Mouse (Mus musculus) telencephalon, adult 2 months (tissue): ENCODE measurements around the gene Ip6k2.

Experiments
- DNase-seq: peaks from one replicate; pipeline ENCODE4 v3.0.0-alpha.2; 2011; ENCODE audit warnings: low read depth, low spot score

Gene Ip6k2

GRCm38 (mm10) chr9:108782836-108783547 lies 604 bp upstream of the Ip6k2 start:
- DNase-seq, result no peak

DNA sequence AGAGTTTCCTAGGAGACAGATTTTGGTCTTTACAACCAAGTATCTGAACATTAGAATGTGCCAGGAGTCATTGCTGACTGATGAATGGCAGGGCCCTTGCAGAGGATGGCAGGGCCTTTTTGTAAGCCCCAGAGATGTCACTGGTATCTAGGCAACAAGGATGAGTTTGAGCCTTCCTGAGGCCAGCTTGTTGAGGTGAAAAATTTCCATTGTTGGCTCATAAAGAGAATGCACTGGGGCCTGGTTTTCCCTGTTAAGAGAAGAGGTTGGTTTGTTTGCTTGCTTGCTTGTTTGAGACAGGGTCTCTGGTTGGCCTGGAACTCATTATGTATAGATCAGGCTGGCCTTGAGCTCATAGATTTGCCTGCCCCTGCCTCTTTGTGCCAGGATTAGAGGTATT lies 1.8 kb downstream of the Ip6k2 start:
- no peak for DNase-seq

DNA sequence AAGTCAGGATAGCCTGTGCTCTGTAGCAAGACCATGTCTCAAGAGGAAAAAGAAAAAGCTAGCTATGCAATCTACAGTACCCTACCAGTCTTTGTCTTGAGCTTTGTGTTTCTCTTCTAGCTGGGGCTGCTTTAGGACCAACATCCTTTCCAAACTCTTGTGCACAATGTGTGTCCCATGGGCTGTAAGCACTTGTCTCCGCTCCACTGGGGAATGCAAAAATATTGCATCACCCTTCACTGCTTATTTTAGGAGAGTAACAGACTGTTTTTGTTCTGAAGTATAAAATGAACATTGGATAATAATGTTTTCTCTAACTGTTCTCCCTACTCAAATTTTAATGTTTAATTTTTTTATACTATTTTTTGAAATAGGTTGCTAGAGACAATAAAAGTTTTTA lies 2.9 kb downstream of the Ip6k2 start:
- DNase-seq, result no peak

DNA sequence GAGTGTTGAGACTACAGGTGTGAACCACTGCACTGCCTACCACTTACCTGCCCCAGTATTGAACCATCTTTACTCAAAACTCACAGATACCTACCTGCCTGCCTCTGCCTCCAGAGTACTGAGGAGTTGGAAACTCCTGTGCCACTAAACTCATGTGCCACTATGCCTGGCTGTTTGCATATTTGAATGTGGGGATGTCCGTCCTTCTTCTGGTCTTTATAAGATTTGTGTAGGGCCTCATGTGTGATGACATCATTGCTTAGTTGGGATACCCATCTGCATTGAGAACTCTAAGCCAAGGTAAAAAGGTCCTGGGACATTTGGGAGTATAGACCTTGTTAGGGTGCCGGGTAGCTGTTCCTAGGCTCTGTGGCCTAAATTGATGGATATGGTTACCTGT lies 3.5 kb downstream of the Ip6k2 start:
- no peak for DNase-seq

GRCm38 (mm10) chr9:108788713-108789112 lies 5.1 kb downstream of the Ip6k2 start:
- no peak for DNase-seq

DNA sequence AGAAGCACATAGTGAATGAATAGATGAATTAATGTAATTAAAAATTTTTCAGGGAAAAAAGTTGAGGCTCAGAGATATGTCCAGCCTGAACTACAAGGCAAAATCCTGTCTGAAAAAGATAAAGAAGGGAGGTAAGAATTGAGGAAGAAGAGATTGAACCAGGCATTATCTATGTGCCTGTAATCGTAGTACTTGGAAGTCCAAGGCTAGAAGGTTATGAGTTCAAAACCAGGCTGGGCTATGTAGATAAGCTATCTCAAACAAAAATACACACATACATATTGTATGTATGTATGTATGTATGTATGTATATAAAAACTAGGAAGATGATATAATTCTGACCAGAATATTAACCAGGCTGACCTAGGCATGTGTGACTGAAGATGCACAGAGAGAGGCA lies 8.7 kb downstream of the Ip6k2 start:
- DNase-seq, result no peak

DNA sequence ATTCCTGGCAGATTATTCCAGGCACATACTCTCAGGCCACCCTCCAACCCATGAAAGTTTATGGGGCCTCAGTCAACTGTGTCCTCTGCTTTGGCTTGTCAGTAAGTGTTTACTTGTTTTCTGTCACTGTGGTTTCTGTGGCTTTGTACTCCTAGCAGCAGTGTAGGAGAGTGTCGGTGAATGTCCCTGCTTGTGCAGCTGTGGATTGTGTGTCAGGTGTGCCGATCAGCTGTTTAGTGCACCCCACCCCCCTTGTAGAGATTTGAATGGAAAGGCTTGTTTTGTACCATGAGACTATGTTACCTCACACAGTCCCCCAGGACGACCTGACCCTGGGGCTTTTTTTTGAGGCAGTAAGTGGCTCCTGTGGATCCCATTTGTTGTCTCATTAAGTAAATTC lies 9.1 kb downstream of the Ip6k2 start:
- no peak for DNase-seq

DNA sequence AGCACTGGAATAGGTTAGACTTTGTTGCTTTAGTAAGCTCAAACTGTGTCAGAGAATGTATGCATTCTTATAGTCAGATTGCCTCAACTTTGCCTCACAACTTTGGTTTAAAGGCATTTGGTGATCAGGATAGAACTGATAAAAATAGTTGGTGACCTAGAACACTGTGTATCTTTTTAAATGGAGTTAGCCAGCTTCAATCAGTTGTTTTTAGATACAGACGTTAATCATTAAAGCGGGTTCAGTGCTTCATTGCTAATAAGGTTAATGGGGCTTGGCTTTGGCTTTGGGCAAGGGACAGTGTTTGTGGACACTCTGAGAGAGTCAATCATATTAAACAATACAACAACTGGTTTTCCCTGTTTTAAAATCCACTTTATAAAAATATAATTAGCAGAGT lies 11.7 kb downstream of the Ip6k2 start:
- no peak for DNase-seq

- DNase-seq, result no peak
These were observed 12.2 kb downstream of the Ip6k2 start for GRCm38 (mm10) chr9:108795762-108796161.

GRCm38 (mm10) chr9:108796351-108796981 lies 12.9 kb downstream of the Ip6k2 start:
- DNase-seq, result peak; percentile 68

GRCm38 (mm10) chr9:108797477-108797876 lies 13.9 kb downstream of the Ip6k2 start:
- DNase-seq, result no peak

GRCm38 (mm10) chr9:108798508-108799075 lies 15.0 kb downstream of the Ip6k2 start:
- DNase-seq, result no peak

DNA sequence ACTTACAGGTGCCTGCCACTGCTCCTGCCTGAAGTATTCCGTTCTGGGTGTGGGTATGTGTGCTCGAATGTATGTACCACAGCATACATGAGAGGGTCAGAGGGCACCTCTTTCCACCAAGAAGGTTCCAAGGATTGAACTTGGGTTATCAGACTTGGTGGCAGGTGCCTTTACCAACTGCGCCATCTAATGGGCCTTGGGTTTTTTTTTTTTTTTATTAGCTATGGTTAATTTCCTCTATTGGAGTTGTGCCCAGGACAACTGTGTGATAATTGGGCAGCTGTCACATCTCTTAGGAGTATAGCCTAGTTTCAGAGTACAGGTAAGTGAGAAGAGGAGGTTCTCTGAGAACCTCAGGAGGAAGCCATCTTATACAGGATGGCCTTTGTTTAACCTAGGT lies 16.0 kb downstream of the Ip6k2 start:
- DNase-seq, result no peak

DNA sequence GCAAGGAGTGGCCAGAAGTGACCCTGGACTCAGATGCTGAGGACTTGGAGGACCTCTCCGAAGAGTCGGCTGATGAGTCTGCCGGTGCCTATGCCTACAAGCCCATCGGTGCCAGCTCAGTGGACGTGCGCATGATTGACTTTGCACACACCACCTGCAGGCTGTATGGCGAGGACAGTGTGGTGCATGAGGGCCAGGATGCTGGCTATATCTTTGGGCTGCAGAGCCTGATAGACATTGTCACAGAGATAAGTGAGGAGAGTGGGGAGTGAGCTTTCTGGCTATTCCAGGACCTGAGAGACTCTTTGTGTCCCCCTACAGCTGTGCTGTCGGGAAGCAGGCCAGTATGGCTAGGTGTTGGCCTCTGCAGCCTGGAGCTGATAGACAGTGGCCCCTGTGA lies 22.2 kb downstream of the Ip6k2 start:
- no peak for DNase-seq

DNA sequence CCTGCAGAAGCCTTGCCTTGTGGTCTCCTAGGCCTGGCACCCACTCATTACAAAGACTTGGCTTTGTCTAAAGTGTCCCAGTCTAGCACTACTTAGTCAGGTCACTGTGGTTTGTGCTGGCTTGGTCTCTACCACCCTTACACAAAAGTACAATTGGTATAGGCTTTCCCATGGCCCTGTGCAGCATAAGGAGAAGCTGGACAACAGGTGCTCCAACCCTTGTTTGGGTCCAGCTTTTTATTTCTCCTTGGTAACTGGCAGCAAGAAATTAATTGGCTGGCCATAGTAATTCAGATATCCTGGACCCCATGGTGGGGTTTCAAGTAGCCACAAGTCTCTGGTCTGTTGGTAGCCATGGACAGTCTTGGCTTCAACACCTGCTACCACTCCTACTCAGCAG lies 22.8 kb downstream of the Ip6k2 start:
- no peak for DNase-seq

- DNase-seq, result no peak
These were observed 23.2 kb downstream of the Ip6k2 start for GRCm38 (mm10) chr9:108806831-108807230.

- DNase-seq, result no peak
These were observed 24.1 kb downstream of the Ip6k2 start for GRCm38 (mm10) chr9:108807674-108808073.

DNA sequence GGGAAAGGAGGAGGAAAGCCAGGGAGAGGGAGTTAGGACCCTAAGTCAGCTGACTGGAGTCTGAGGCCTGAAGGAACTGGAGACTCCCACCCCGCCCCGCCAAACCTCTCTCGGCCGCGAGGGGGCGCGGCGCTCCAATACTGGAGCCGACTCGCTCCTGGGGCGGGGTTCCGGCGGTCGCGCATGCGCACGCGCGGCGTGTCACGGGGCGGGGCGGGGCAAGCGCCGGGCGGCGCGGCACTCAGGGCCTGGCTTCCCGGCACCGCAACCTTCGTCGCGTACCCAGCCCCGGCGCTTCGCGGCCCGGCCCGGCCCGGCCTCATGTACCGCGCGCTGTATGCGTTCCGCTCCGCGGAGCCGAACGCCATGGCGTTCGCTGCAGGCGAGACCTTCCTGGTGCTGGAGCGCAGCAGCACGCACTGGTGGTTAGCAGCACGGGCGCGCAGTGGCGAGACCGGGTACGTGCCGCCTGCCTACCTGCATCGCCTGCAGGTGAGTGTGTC lies 24.6 kb downstream of the Ip6k2 start, which contains the start of gene Nckipsd:
TSS of gene Nckipsd (plus strand) at position 206 of the 503 bp plus-strand sequence.
- DNase-seq, result no peak

DNA sequence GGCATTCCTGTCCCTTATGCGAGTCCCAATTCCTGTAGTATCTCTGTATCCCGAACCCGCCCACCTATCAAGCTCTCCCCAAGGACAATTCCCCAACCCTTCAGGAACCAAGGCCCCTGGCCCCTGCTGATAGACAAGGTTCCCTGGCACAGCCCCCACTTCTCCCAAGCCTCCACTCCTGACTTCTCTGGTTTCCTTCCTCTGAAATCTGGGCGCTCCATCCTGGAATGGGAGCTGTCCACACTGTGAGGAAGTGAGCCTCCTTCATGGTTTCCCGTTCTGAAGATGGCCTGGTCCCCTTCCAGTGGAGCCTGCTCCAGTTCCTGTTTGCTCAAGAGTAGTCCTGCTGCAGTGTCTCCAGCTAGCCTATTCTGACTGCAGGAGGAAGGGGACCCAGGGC lies 25.6 kb downstream of the Ip6k2 start:
- DNase-seq, result no peak

- no peak for DNase-seq
These were observed 26.1 kb downstream of the Ip6k2 start for GRCm38 (mm10) chr9:108809723-108810122.

GRCm38 (mm10) chr9:108810516-108810915 lies 26.9 kb downstream of the Ip6k2 start:
- no peak for DNase-seq

GRCm38 (mm10) chr9:108815557-108815956 lies 32.0 kb downstream of the Ip6k2 start:
- DNase-seq, result no peak

GRCm38 (mm10) chr9:108819495-108819894 lies 35.9 kb downstream of the Ip6k2 start:
- no peak for DNase-seq
